Mouse (Mus musculus) limb, embryonic 10.5 days (tissue): ENCODE data around the gene Efnb3. TPM values are rescaled to one million over a fixed set of nuclear protein-coding genes. Genes with fewer than 3 reads are reported as not detected.
"Not testable (repeated sequence)": the region's sequence is repeated elsewhere in the genome, so short reads cannot be mapped to it uniquely, and the experiment has no call there.

ENCODE experiments used
- DNase-seq: peaks from one replicate; pipeline ENCODE4 v3.0.0-alpha.2; 2017; ENCODE audit warnings: low spot score
- H3K27ac ChIP-seq: fragments of 300-500 bp; sonication (generic); 2 replicates; pipeline ENCODE4 v1.5.1; 2016; ENCODE audit warnings: mild to moderate bottlenecking
- H3K27me3 ChIP-seq: fragments of 300-500 bp; sonication (generic); 2 replicates; pipeline ENCODE4 v1.6.1; 2016; ENCODE audit warnings: low read depth, mild to moderate bottlenecking; ENCODE audit not compliant: poor library complexity, severe bottlenecking
- H3K36me3 ChIP-seq: fragments of 300-500 bp; sonication (generic); 2 replicates; pipeline ENCODE4 v1.6.1; 2016; ENCODE audit warnings: mild to moderate bottlenecking, moderate library complexity
- H3K4me1 ChIP-seq: fragments of 300-500 bp; sonication (generic); 2 replicates; pipeline ENCODE4 v1.6.1; 2016
- H3K4me3 ChIP-seq: fragments of 300-500 bp; sonication (generic); 2 replicates; pipeline ENCODE4 v1.5.1; 2016; ENCODE audit warnings: mild to moderate bottlenecking, moderate library complexity
- H3K9me3 ChIP-seq: fragments of 300-500 bp; sonication (generic); replicated peaks from 2 replicates; pipeline ENCODE4 v1.6.1; 2016; ENCODE audit warnings: mild to moderate bottlenecking
- WGBS: fragments of 180-500 bp; shearing (Covaris S2); methylation state at CpG from one replicate; pipeline ENCODE4 v1.1.7; 2016; 5-methylcytosine and 5-hydroxymethylcytosine counted together
- polyA plus RNA-seq: library from polyadenylated mRNA; unstranded; fragments of >200 nt; fragmentation: Nextera tagmentation; extraction: Ambion mirVana; gene quantifications from 2 replicates; pipeline ENCODE4 v1.2.1, GENCODE M21; 2016

The Efnb3 gene
- polyA plus RNA-seq, 1 experiment from 2014 or later = 55.2 TPM

GRCm38 (mm10) chr11:69534990-69535389, 25.0 kb downstream of the Efnb3 start:
- Histone ChIP-seq H3K4me3 (no peak overlapping the region), H3K9me3 (no peaks in the 10 kb centered on the region), H3K36me3 (no peaks in the 10 kb centered on the region), H3K27ac (no peak overlapping the region), H3K4me1 (peaks cover 43% of the 10 kb centered on the region), H3K27me3 (no peaks in the 10 kb centered on the region)
- WGBS = 78% methylated on average over 1 of the region's 1 CpGs
- DNase-seq = no peak

GRCm38 (mm10) chr11:69532480-69533150, 27.4 kb downstream of the Efnb3 start:
- Histone ChIP-seq H3K9me3 (no peaks in the 10 kb centered on the region), H3K27ac (no peak overlapping the region), H3K36me3 (no peaks in the 10 kb centered on the region), H3K4me1 (peaks cover 25% of the 10 kb centered on the region), H3K27me3 (peaks cover 5% of the 10 kb centered on the region; the same call in 1 of the 2 replicates), H3K4me3 (no peak overlapping the region)
- DNase-seq = no peak
- 86% methylated on average over 7 of the region's 7 CpGs for WGBS

GRCm38 (mm10) chr11:69530755-69531154, 29.2 kb downstream of the Efnb3 start:
- not testable (repeated sequence) for H3K27me3 ChIP-seq, H3K4me3 ChIP-seq, H3K36me3 ChIP-seq, H3K27ac ChIP-seq, H3K9me3 ChIP-seq, DNase-seq
- 91% methylated on average over 6 of the region's 6 CpGs for WGBS
- peaks cover 18% of the 10 kb centered on the region for H3K4me1 ChIP-seq

GRCm38 (mm10) chr11:69530281-69530680, 29.7 kb downstream of the Efnb3 start:
- H3K4me3 ChIP-seq, H3K27me3 ChIP-seq, H3K36me3 ChIP-seq, H3K27ac ChIP-seq, DNase-seq, H3K9me3 ChIP-seq: not testable (repeated sequence)
- peaks cover 15% of the 10 kb centered on the region for H3K4me1 ChIP-seq
- WGBS = 90% methylated on average over 3 of the region's 3 CpGs

GRCm38 (mm10) chr11:69528031-69528390, 32.0 kb downstream of the Efnb3 start:
- no peaks in the 10 kb centered on the region for H3K9me3 ChIP-seq
- no peak overlapping the region for H3K4me3 ChIP-seq
- peak overlapping the region; percentile 88 for H3K27ac ChIP-seq
- H3K27me3 ChIP-seq = peaks cover 5% of the 10 kb centered on the region; the same call in 1 of the 2 replicates
- no peaks in the 10 kb centered on the region for H3K36me3 ChIP-seq
- 85% methylated on average over 4 of the region's 4 CpGs for whole genome bisulfite sequencing
- H3K4me1 ChIP-seq = peaks cover 15% of the 10 kb centered on the region
- DNase-seq = no peak

GRCm38 (mm10) chr11:69527098-69528030, 32.6 kb downstream of the Efnb3 start:
- Histone ChIP-seq H3K4me1 (peaks cover 15% of the 10 kb centered on the region), H3K9me3 (no peaks in the 10 kb centered on the region), H3K27ac (peak overlapping the region; percentile 88), H3K36me3 (no peaks in the 10 kb centered on the region), H3K27me3 (peaks cover 5% of the 10 kb centered on the region; the same call in 1 of the 2 replicates), H3K4me3 (peak overlapping the region; percentile 49)
- WGBS = 10% methylated on average over 30 of the region's 30 CpGs
- DNase-seq = peak; percentile 68

- Histone ChIP-seq H3K27me3 (peaks cover 5% of the 10 kb centered on the region; the same call in 1 of the 2 replicates), H3K9me3 (no peaks in the 10 kb centered on the region), H3K27ac (peak overlapping the region; percentile 88), H3K36me3 (no peaks in the 10 kb centered on the region), H3K4me1 (peaks cover 15% of the 10 kb centered on the region), H3K4me3 (peak overlapping the region; percentile 49)
- WGBS = 42% methylated on average over 4 of the region's 4 CpGs
- DNase-seq = no peak
Observed at GRCm38 (mm10) chr11:69526631-69527030, 33.4 kb downstream of the Efnb3 start.

- H3K9me3 ChIP-seq = no peaks in the 10 kb centered on the region
- no peak for DNase-seq
- no peak overlapping the region for H3K27ac ChIP-seq
- H3K27me3 ChIP-seq = peaks cover 5% of the 10 kb centered on the region; the same call in 1 of the 2 replicates
- no peak overlapping the region for H3K4me3 ChIP-seq
- H3K4me1 ChIP-seq = peaks cover 18% of the 10 kb centered on the region
- WGBS = 89% methylated on average over 9 of the region's 9 CpGs
- no peaks in the 10 kb centered on the region for H3K36me3 ChIP-seq
Observed at GRCm38 (mm10) chr11:69525661-69526060, 34.3 kb downstream of the Efnb3 start.

- H3K36me3 ChIP-seq = no peaks in the 10 kb centered on the region
- no peak overlapping the region for H3K4me3 ChIP-seq
- WGBS = 91% methylated on average over 4 of the region's 4 CpGs
- peaks cover 25% of the 10 kb centered on the region for H3K4me1 ChIP-seq
- H3K27ac ChIP-seq = no peak overlapping the region
- 0 out of 2 replicates have a peak, but pooled peaks cover 5% of the 10 kb centered on the region for H3K27me3 ChIP-seq
- H3K9me3 ChIP-seq = no peaks in the 10 kb centered on the region
- DNase-seq = no peak
Observed at GRCm38 (mm10) chr11:69523651-69524050, 36.4 kb downstream of the Efnb3 start.

GRCm38 (mm10) chr11:69521526-69522149, 38.4 kb downstream of the Efnb3 start:
- Histone ChIP-seq H3K4me3 (no peak overlapping the region), H3K4me1 (peaks cover 14% of the 10 kb centered on the region; the same call in 1 of the 2 replicates), H3K27me3 (no peaks in the 10 kb centered on the region), H3K27ac (no peak overlapping the region), H3K36me3 (no peaks in the 10 kb centered on the region), H3K9me3 (no peaks in the 10 kb centered on the region)
- no peak for DNase-seq
- 85% methylated on average over 9 of the region's 9 CpGs for WGBS

- 79% methylated on average over 4 of the region's 4 CpGs for WGBS
- no peak for DNase-seq
- 0 out of 2 replicates have a peak, but pooled peaks cover 14% of the 10 kb centered on the region for H3K4me1 ChIP-seq
- H3K9me3 ChIP-seq = no peaks in the 10 kb centered on the region
- H3K36me3 ChIP-seq = no peaks in the 10 kb centered on the region
- no peak overlapping the region for H3K27ac ChIP-seq
- H3K4me3 ChIP-seq = no peak overlapping the region
- H3K27me3 ChIP-seq = 0 out of 2 replicates have a peak, but pooled peaks cover 4% of the 10 kb centered on the region
Observed at GRCm38 (mm10) chr11:69519976-69520375, 40.0 kb downstream of the Efnb3 start.

GRCm38 (mm10) chr11:69516661-69517060, 43.3 kb downstream of the Efnb3 start:
- H3K27me3 ChIP-seq = 0 out of 2 replicates have a peak, but pooled peaks cover 7% of the 10 kb centered on the region
- H3K36me3 ChIP-seq = no peaks in the 10 kb centered on the region
- no peak overlapping the region for H3K27ac ChIP-seq
- no peak overlapping the region for H3K4me3 ChIP-seq
- no peak for DNase-seq
- WGBS = 74% methylated on average over 3 of the region's 3 CpGs
- peaks cover 20% of the 10 kb centered on the region for H3K4me1 ChIP-seq
- H3K9me3 ChIP-seq = no peaks in the 10 kb centered on the region
